Mouse (Mus musculus): ENCODE results near the gene Clip3. TPM values are rescaled to one million over a fixed set of nuclear protein-coding genes. Genes with fewer than 3 reads are reported as not detected.

The Clip3 gene
- polyA plus RNA-seq, 1 experiment from 2014 or later, result 76.3 TPM

DNA sequence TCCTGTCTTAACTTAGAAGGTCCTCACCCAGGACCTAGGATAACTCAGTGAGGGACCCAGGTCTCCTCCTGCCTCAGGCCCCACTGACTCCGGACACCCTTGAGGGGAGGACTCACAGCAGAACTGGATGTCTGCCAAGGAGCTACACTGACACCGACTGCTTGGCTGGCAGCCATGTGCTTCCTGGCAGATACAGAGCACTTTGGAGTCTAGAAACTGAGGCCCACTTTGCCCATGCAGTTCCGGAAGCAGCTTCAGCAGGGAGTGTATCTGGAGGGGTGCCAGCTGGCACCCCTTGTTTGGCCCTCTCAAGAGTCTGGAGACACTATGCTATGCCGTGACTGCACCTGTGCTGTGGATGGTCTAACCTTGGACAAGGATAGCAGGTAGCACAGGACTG, 41.9 kb downstream of the Clip3 start:
- H3K4me2 ChIP-seq (replicated peaks), result no peak overlapping the region
- no peak overlapping the region for H3K4me3 ChIP-seq
- H3K9ac ChIP-seq (replicated peaks), result no peak overlapping the region
- H3K27ac ChIP-seq (replicated peaks), result no peak overlapping the region
- no peaks in the 10 kb centered on the region for H3K36me3 ChIP-seq
- ATAC-seq (ENCODE audit: low FRiP score, low read depth), result no peak
- H3K27me3 ChIP-seq, result peaks cover 44% of the 10 kb centered on the region
- no peaks in the 10 kb centered on the region for H3K9me3 ChIP-seq
- WGBS, result 75% methylated on average over 4 of the region's 4 CpGs
- peaks cover 13% of the 10 kb centered on the region for H3K4me1 ChIP-seq

DNA sequence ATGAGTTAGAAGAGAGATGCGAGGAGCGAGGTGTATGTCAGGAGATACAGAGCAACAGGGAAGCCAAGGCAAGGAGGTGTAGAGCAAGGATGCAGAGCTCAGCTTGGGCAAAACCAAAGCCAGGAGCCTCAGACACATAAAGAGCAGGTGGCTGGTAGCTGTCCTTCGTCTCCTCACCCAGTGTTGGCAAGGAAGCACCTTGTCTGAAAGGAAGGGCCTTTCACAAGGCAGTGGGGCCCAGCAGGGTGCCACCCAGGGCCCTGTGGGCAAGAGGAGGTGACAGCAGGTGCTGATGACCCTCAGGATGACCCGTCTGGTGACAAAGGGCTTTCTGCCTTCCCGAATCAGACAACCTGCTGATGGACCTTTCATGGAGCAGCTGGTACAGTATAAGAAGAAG, 43.0 kb downstream of the Clip3 start:
- Histone ChIP-seq H3K9ac (replicated peaks) (0 out of 2 replicates have a peak overlapping the region, but pooled peaks have one; percentile 6), H3K36me3 (no peaks in the 10 kb centered on the region), H3K27me3 (peaks cover 48% of the 10 kb centered on the region), H3K4me2 (replicated peaks) (no peak overlapping the region), H3K9me3 (no peaks in the 10 kb centered on the region), H3K4me1 (peaks cover 13% of the 10 kb centered on the region), H3K27ac (replicated peaks) (no peak overlapping the region), H3K4me3 (no peak overlapping the region)
- ATAC-seq (ENCODE audit: low FRiP score, low read depth), result no peak
- 60% methylated on average over 5 of the region's 5 CpGs for WGBS

DNA sequence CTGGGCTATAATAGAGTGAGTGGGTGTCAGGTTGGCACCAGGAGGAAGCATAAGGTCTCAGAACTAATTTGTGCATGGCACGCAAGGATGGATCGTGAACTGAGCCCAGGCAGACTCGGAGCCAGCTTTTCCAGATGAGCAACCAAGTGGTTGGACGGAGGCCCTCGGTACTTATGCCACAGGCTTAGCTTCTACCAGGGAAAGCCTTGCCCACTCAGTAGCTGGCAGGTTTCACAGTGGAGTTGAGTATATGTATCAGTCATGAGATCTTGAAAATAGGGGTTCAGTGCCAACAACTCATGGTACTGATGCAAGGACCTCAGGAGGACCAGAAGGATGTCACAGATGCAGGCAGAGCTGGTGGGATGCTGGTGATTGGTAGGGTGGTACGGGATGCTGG, 44.2 kb downstream of the Clip3 start:
- peaks cover 48% of the 10 kb centered on the region for H3K27me3 ChIP-seq
- H3K4me3 ChIP-seq, result no peak overlapping the region
- H3K36me3 ChIP-seq, result no peaks in the 10 kb centered on the region
- no peak overlapping the region for H3K4me2 ChIP-seq (replicated peaks)
- no peak overlapping the region for H3K27ac ChIP-seq (replicated peaks)
- ATAC-seq (ENCODE audit: low FRiP score, low read depth), result no peak
- H3K9ac ChIP-seq (replicated peaks), result no peak overlapping the region
- 77% methylated on average over 6 of the region's 6 CpGs for WGBS
- H3K9me3 ChIP-seq, result no peaks in the 10 kb centered on the region
- peaks cover 13% of the 10 kb centered on the region for H3K4me1 ChIP-seq

DNA sequence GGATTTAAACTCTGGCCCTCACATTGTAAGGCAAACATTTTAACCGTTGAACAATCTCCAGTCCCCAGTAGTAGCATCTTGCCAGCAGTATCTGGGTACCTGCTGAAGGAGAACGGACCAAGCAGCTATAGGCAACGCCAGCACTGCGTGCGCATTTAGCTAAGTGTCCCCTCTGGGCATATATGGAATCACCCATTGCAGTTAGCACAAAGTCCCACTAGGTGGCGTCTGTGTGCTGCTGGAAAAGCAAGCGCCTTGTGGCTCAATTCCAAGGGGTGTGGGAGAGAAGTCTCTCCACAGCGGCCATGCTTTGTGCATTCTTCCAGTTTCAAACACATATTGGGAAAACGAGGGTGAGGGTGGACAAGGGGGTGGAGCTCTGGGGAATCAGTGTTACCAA, 44.9 kb downstream of the Clip3 start:
- no peak overlapping the region for H3K4me2 ChIP-seq (replicated peaks)
- peaks cover 11% of the 10 kb centered on the region for H3K4me1 ChIP-seq
- no peak overlapping the region for H3K4me3 ChIP-seq
- H3K9me3 ChIP-seq, result no peaks in the 10 kb centered on the region
- 2% methylated on average over 9 of the region's 9 CpGs for WGBS
- H3K27me3 ChIP-seq, result peaks cover 44% of the 10 kb centered on the region
- no peaks in the 10 kb centered on the region for H3K36me3 ChIP-seq
- no peak; the same call in 1 of the 2 replicates for ATAC-seq (ENCODE audit: low FRiP score, low read depth)
- H3K9ac ChIP-seq (replicated peaks), result no peak overlapping the region
- no peak overlapping the region for H3K27ac ChIP-seq (replicated peaks)

DNA sequence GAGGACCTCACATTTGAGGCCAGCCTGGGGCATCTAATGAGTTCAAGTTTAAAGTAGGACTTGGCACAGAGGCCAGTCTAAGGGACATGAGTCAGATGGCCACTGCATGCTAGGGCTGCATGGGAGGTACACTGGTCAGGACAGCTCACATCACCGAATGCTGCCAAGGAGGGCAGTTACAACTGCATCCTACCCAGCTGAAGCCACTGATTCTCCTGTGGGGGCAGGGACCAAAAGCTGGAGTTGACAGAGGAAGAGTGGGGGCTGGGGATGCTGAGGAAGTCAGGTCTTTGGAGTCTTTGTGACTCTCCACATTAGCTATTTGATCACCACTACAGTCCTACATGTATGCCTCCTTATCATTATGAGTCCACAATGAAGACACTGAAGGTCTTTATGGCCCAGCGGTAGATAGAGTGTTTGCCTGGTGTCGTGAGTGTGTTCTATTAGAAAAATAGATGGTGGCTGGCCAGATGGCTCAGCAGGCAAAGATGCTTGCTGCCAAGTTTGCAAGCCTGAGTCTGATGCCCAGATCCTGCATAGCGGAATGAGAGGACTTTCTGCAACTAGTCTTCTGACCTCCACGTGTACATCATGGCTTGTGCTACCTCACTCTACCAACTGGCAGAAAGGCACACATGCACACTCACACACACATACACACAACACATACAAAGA, 48.0 kb downstream of the Clip3 start:
- Histone ChIP-seq H3K27ac (replicated peaks) (no peak overlapping the region), H3K9ac (replicated peaks) (no peak overlapping the region), H3K4me1 (no peaks in the 10 kb centered on the region), H3K9me3 (no peaks in the 10 kb centered on the region), H3K36me3 (no peaks in the 10 kb centered on the region), H3K4me2 (replicated peaks) (no peak overlapping the region), H3K4me3 (no peak overlapping the region), H3K27me3 (peaks cover 36% of the 10 kb centered on the region)
- WGBS, result 76% methylated on average over 5 of the region's 5 CpGs
- no peak for ATAC-seq (ENCODE audit: low FRiP score, low read depth)

DNA sequence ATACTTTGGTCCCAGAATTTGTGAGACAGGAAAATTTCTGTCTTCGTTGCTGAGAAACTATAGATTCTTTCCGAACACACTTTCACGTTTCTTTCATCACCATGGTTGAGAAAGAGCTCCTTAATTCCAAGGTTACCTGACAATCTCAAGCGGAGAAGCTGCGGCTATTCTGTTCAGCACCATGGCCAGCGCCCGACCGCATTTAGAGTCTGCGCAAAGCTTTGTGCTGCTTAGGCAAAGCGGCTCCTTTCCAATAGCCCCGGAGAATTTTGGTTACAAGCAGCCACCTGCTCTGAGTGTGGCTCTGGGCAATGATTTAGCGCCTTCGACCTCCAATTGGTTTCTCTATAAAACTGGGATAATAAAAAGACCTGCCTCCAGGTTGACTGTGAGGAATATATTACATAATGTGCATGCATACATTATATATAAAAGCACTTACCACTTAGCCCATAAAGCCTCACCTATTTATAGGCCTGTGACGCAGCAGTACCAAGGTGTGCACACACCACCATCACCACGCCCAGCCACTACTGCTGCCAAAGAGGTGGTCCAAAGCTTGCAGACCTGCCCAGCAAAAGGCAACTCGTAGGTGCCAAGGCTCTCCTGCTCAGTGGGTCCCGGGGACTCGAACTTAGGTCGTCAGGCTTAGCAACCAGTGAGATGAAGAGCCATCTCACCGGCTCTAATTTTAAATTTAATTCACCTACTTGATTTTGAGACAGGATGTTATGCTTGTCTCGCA, 55.3 kb downstream of the Clip3 start:
- H3K9ac ChIP-seq (replicated peaks), result no peak overlapping the region
- no peaks in the 10 kb centered on the region for H3K36me3 ChIP-seq
- H3K27ac ChIP-seq (replicated peaks), result no peak overlapping the region
- WGBS, result 30% methylated on average over 21 of the region's 21 CpGs
- ATAC-seq (ENCODE audit: low FRiP score, low read depth), result no peak
- no peaks in the 10 kb centered on the region for H3K9me3 ChIP-seq
- no peak overlapping the region for H3K4me3 ChIP-seq
- peaks cover 3% of the 10 kb centered on the region for H3K4me1 ChIP-seq
- no peak overlapping the region for H3K4me2 ChIP-seq (replicated peaks)
- H3K27me3 ChIP-seq, result peaks cover 61% of the 10 kb centered on the region

DNA sequence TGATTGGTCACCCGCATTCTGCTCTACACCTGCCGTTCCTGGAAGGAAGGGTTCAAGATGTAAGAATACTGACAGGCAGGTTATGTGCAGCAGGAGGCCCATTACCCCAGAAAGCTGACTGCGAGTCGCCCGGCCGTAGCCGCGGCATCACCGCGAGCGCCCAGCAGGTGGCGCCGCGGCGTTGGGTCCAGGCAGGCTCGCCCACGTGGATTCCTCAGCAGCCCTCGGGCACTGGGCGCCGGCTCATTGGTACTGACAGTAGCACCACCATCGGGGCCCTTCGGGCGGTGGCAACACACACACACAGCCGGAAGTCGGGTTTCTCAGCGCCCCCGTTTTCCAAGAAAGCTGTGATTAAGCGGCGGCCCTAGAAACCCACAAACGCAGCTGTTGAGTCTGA, 56.3 kb downstream of the Clip3 start:
- peaks cover 57% of the 10 kb centered on the region for H3K27me3 ChIP-seq
- WGBS, result 1% methylated on average over 30 of the region's 30 CpGs
- peaks cover 3% of the 10 kb centered on the region for H3K4me1 ChIP-seq
- no peak overlapping the region for H3K4me3 ChIP-seq
- H3K4me2 ChIP-seq (replicated peaks), result peak overlapping the region; percentile 34
- no peaks in the 10 kb centered on the region for H3K36me3 ChIP-seq
- H3K9me3 ChIP-seq, result no peaks in the 10 kb centered on the region
- ATAC-seq (ENCODE audit: low FRiP score, low read depth), result peak; percentile 65
- H3K9ac ChIP-seq (replicated peaks), result no peak overlapping the region
- no peak overlapping the region for H3K27ac ChIP-seq (replicated peaks)

DNA sequence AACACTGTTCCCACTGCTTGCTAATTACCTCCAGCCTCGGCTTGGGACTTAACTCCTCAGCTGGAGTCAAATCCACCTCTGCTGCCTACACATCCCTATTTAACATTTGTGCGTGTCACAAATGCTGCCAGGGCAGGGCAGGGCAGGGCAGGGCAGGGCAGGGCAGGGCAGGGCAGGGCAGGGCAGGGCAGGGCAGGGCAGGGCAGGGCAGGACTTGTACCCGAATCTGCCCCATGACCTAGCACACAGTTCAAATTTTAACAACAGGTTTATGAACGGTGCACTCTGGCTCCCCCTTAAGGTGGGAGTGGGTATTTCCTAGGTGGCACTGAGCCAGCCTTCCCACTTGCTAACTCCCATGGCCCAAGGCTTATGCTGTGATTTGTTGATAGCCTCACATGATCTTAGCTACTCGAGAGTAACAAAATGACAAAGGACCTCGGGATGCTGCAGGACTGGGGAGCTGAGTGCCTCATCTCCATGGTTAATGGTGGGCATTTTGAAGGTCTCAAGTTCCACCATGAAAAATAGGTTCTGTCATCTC, 61.8 kb downstream of the Clip3 start:
- H3K9me3 ChIP-seq, result no peaks in the 10 kb centered on the region
- ATAC-seq (ENCODE audit: low FRiP score, low read depth), result peak; percentile 68; the same call in 1 of the 2 replicates
- H3K9ac ChIP-seq (replicated peaks), result no peak overlapping the region
- 23% methylated on average over 6 of the region's 6 CpGs for WGBS
- H3K4me1 ChIP-seq, result peaks cover 11% of the 10 kb centered on the region
- peaks cover 21% of the 10 kb centered on the region for H3K36me3 ChIP-seq
- H3K27me3 ChIP-seq, result peaks cover 21% of the 10 kb centered on the region
- no peak overlapping the region for H3K4me3 ChIP-seq
- no peak overlapping the region for H3K4me2 ChIP-seq (replicated peaks)
- 0 out of 2 replicates have a peak overlapping the region, but pooled peaks have one; percentile 15 for H3K27ac ChIP-seq (replicated peaks)

DNA sequence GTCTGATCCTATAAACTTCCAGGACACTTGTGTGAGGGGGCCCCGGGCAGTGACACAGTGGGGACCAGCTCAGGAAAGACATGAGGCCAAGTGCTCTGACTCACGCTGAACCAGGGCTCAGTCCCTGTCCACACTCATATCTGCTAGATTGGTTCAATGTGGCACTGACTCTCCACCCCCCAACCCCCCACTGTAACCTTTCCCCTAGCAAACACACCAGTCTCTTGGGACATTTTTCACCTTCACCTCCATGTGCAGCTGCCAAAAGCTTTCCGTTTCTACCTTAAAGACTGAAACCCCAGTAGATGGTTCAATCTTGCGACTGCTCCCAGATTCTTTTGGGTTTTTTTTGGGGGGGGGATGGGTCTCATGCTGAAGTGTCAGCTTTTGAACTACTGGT, 62.5 kb downstream of the Clip3 start:
- peaks cover 14% of the 10 kb centered on the region for H3K27me3 ChIP-seq
- peaks cover 12% of the 10 kb centered on the region for H3K4me1 ChIP-seq
- H3K9ac ChIP-seq (replicated peaks), result no peak overlapping the region
- no peak overlapping the region for H3K4me2 ChIP-seq (replicated peaks)
- 0 out of 2 replicates have a peak overlapping the region, but pooled peaks have one; percentile 15 for H3K27ac ChIP-seq (replicated peaks)
- H3K9me3 ChIP-seq, result no peaks in the 10 kb centered on the region
- no peak for ATAC-seq (ENCODE audit: low FRiP score, low read depth)
- 70% methylated on average over 4 of the region's 4 CpGs for WGBS
- peaks cover 21% of the 10 kb centered on the region for H3K36me3 ChIP-seq
- H3K4me3 ChIP-seq, result no peak overlapping the region

Other genes with a start within 250 kb of the Clip3 start
- gene Zfp14, start 240.3 kb upstream of the Clip3 start, polyA plus RNA-seq (2016; fragmentation: Nextera tagmentation; extraction: Ambion mirVana), result 7.2 and 7.5 TPM in 2 replicates
- 10.4 and 11.2 TPM in 2 replicates for gene Zfp82, start 218.8 kb upstream of the Clip3 start, polyA plus RNA-seq (2016; fragmentation: Nextera tagmentation; extraction: Ambion mirVana)
- gene Gm26920, start 201.3 kb upstream of the Clip3 start, polyA plus RNA-seq (2016; fragmentation: Nextera tagmentation; extraction: Ambion mirVana), result 1.0 and 4.5 TPM in 2 replicates
- gene Zfp566, start 201.2 kb upstream of the Clip3 start, polyA plus RNA-seq (2016; fragmentation: Nextera tagmentation; extraction: Ambion mirVana), result 13.6 and 16.3 TPM in 2 replicates
- gene Zfp260, start 197.0 kb upstream of the Clip3 start, polyA plus RNA-seq (2016; fragmentation: Nextera tagmentation; extraction: Ambion mirVana), result 134 and 136 TPM in 2 replicates
- gene Zfp382, start 169.8 kb upstream of the Clip3 start, polyA plus RNA-seq (2016; fragmentation: Nextera tagmentation; extraction: Ambion mirVana), result 17.0 and 18.8 TPM in 2 replicates
- 19.0 and 20.2 TPM in 2 replicates for gene Zfp146, start 122.0 kb upstream of the Clip3 start, polyA plus RNA-seq (2016; fragmentation: Nextera tagmentation; extraction: Ambion mirVana)
- 0.74 and 4.1 TPM in 2 replicates for gene Cox7a1, start 107.6 kb upstream of the Clip3 start, polyA plus RNA-seq (2016; fragmentation: Nextera tagmentation; extraction: Ambion mirVana)
- 59.8 and 61.6 TPM in 2 replicates for gene Capns1, start 92.9 kb upstream of the Clip3 start, polyA plus RNA-seq (2016; fragmentation: Nextera tagmentation; extraction: Ambion mirVana)
- 151 and 156 TPM in 2 replicates for gene Polr2i, start 59.8 kb upstream of the Clip3 start, polyA plus RNA-seq (2016; fragmentation: Nextera tagmentation; extraction: Ambion mirVana)
- 257 and 259 TPM in 2 replicates for gene Tbcb, start 59.5 kb upstream of the Clip3 start, polyA plus RNA-seq (2016; fragmentation: Nextera tagmentation; extraction: Ambion mirVana)
- gene Ovol3, start 56.0 kb upstream of the Clip3 start, polyA plus RNA-seq (2016; fragmentation: Nextera tagmentation; extraction: Ambion mirVana), result not detected in 2 replicates
- gene Thap8, start 11.6 kb upstream of the Clip3 start, polyA plus RNA-seq (2016; fragmentation: Nextera tagmentation; extraction: Ambion mirVana), result 0.48 and 0.66 TPM in 2 replicates
- 11.3 and 13.4 TPM in 2 replicates for gene Wdr62, start 11.3 kb upstream of the Clip3 start, polyA plus RNA-seq (2016; fragmentation: Nextera tagmentation; extraction: Ambion mirVana)
- gene Alkbh6, start 17.0 kb downstream of the Clip3 start, polyA plus RNA-seq (2016; fragmentation: Nextera tagmentation; extraction: Ambion mirVana), result 86.9 and 92.9 TPM in 2 replicates
- gene Syne4, start 23.1 kb downstream of the Clip3 start, polyA plus RNA-seq (2016; fragmentation: Nextera tagmentation; extraction: Ambion mirVana), result 17.5 and 19.0 TPM in 2 replicates
- 0.63 TPM in 1 of 2 replicates, not detected in the other for gene E130208F15Rik, start 30.0 kb downstream of the Clip3 start, polyA plus RNA-seq (2016; fragmentation: Nextera tagmentation; extraction: Ambion mirVana)
- gene Sdhaf1, start 32.2 kb downstream of the Clip3 start, polyA plus RNA-seq (2016; fragmentation: Nextera tagmentation; extraction: Ambion mirVana), result 22.2 and 27.4 TPM in 2 replicates
- gene Lrfn3, start 71.0 kb downstream of the Clip3 start, polyA plus RNA-seq (2016; fragmentation: Nextera tagmentation; extraction: Ambion mirVana), result 9.1 and 9.5 TPM in 2 replicates
- 18.3 and 24.4 TPM in 2 replicates for gene Tyrobp, start 122.0 kb downstream of the Clip3 start, polyA plus RNA-seq (2016; fragmentation: Nextera tagmentation; extraction: Ambion mirVana)
- gene Hcst, start 128.1 kb downstream of the Clip3 start, polyA plus RNA-seq (2016; fragmentation: Nextera tagmentation; extraction: Ambion mirVana), result not detected in 2 replicates
- 1.4 TPM in 2 replicates for gene Nfkbid, start 130.0 kb downstream of the Clip3 start, polyA plus RNA-seq (2016; fragmentation: Nextera tagmentation; extraction: Ambion mirVana)
- 301 and 324 TPM in 2 replicates for gene Aplp1, start 153.8 kb downstream of the Clip3 start, polyA plus RNA-seq (2016; fragmentation: Nextera tagmentation; extraction: Ambion mirVana)
- 1.6 and 4.7 TPM in 2 replicates for gene Kirrel2, start 166.0 kb downstream of the Clip3 start, polyA plus RNA-seq (2016; fragmentation: Nextera tagmentation; extraction: Ambion mirVana)
- gene Nphs1, start 166.6 kb downstream of the Clip3 start, polyA plus RNA-seq (2016; fragmentation: Nextera tagmentation; extraction: Ambion mirVana), result 0.58 and 1.1 TPM in 2 replicates
- 0.39 TPM in 1 of 2 replicates, not detected in the other for gene Prodh2, start 201.9 kb downstream of the Clip3 start, polyA plus RNA-seq (2016; fragmentation: Nextera tagmentation; extraction: Ambion mirVana)
- 96.3 and 99.5 TPM in 2 replicates for gene Arhgap33, start 243.3 kb downstream of the Clip3 start, polyA plus RNA-seq (2016; fragmentation: Nextera tagmentation; extraction: Ambion mirVana)